Mouse (Mus musculus): ENCODE measurements around the gene Gm11037. TPM values are rescaled to one million over a fixed set of nuclear protein-coding genes. Genes with fewer than 3 reads are reported as not detected.
"Not testable (repeated sequence)": the region's sequence is repeated elsewhere in the genome, so short reads cannot be mapped to it uniquely, and the experiment has no call there.

Gm11037 gene
- polyA plus RNA-seq, 1 experiment, result not detected

DNA sequence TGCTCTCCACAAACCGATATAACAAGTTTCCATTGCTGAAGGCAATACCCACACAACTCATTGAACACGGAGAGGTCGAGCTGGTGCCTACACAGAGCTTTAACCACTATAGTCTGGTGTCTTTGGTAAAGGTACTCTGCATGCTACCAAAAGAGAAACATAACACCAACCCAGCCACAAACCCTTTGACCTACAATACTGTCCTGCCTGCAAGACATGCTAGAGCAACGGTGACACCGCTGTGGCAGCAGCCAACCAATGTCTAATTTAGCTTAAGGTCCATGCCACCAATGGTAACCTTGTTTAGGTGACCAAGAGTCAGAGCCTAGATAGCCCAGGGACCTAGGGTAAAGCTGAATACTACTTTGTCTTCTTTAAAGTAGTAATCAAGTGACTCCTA lies 39.7 kb upstream of the Gm11037 start:
- Histone ChIP-seq H3K27me3 (ENCODE audit: control insufficient read depth, insufficient read depth, low read length, poor library complexity, severe bottlenecking) (no peaks in the 10 kb centered on the region), H3K9ac (ENCODE audit: low read depth, poor library complexity, severe bottlenecking) (no peak overlapping the region), H3K36me3 (ENCODE audit: control insufficient read depth, insufficient read depth, low read length, poor library complexity, severe bottlenecking) (no peaks in the 10 kb centered on the region), H3K4me3 (ENCODE audit: low read depth, low read length) (no peak overlapping the region), H3K4me1 (ENCODE audit: control insufficient read depth, insufficient read depth, low read length) (peaks cover 3% of the 10 kb centered on the region), H3K9me3 (replicated peaks; ENCODE audit: control insufficient read depth, insufficient read depth, low read length, poor library complexity, severe bottlenecking) (no peaks in the 10 kb centered on the region), H3K27ac (ENCODE audit: insufficient read depth, low read length) (no peak overlapping the region)
- TF ChIP-seq CTCF (IDR thresholded peaks at IDR 0.05; ENCODE audit: low read depth, low read length), result no peak
- no peak for TF ChIP-seq EP300 (IDR thresholded peaks at IDR 0.05; ENCODE audit: insufficient read depth, low read depth, low read length)
- TF ChIP-seq POLR2A (IDR thresholded peaks at IDR 0.05; ENCODE audit: insufficient read depth, low read length), result no peak

- H3K4me1 ChIP-seq (ENCODE audit: control insufficient read depth, insufficient read depth, low read length), result peaks cover 3% of the 10 kb centered on the region
- no peak for TF ChIP-seq POLR2A (IDR thresholded peaks at IDR 0.05; ENCODE audit: insufficient read depth, low read length)
- peak; percentile 83 for TF ChIP-seq CTCF (IDR thresholded peaks at IDR 0.05; ENCODE audit: low read depth, low read length)
- TF ChIP-seq EP300 (IDR thresholded peaks at IDR 0.05; ENCODE audit: insufficient read depth, low read depth, low read length), result 0 out of 2 replicates have a peak, but pooled peaks have one; percentile 17
Observed at GRCm38 (mm10) chr2:131094823-131095222, 38.5 kb upstream of the Gm11037 start.

GRCm38 (mm10) chr2:131096101-131096795 lies 37.0 kb upstream of the Gm11037 start:
- Histone ChIP-seq H3K4me3 (ENCODE audit: low read depth, low read length) (peak overlapping the region; percentile 55), H3K27me3 (ENCODE audit: control insufficient read depth, insufficient read depth, low read length, poor library complexity, severe bottlenecking) (no peaks in the 10 kb centered on the region), H3K36me3 (ENCODE audit: control insufficient read depth, insufficient read depth, low read length, poor library complexity, severe bottlenecking) (no peaks in the 10 kb centered on the region), H3K9me3 (replicated peaks; ENCODE audit: control insufficient read depth, insufficient read depth, low read length, poor library complexity, severe bottlenecking) (no peaks in the 10 kb centered on the region), H3K4me1 (ENCODE audit: control insufficient read depth, insufficient read depth, low read length) (peaks cover 3% of the 10 kb centered on the region), H3K27ac (ENCODE audit: insufficient read depth, low read length) (peak overlapping the region; percentile 99), H3K9ac (ENCODE audit: low read depth, poor library complexity, severe bottlenecking) (peak overlapping the region; percentile 63; the same call in 1 of the 2 replicates)
- TF ChIP-seq CTCF (IDR thresholded peaks at IDR 0.05; ENCODE audit: low read depth, low read length) (no peak), EP300 (IDR thresholded peaks at IDR 0.05; ENCODE audit: insufficient read depth, low read depth, low read length) (peak; percentile 86; the same call in 1 of the 2 replicates), POLR2A (IDR thresholded peaks at IDR 0.05; ENCODE audit: insufficient read depth, low read length) (peak; percentile 4)

More at GRCm38 (mm10) chr2:131094823-131095222, 38.5 kb upstream of the Gm11037 start:
- no peak overlapping the region for H3K9ac ChIP-seq (ENCODE audit: low read depth, poor library complexity, severe bottlenecking)
- H3K4me3 ChIP-seq (ENCODE audit: low read depth, low read length), result no peak overlapping the region
- peak overlapping the region; percentile 52; the same call in 1 of the 2 replicates for H3K27ac ChIP-seq (ENCODE audit: insufficient read depth, low read length)
- no peaks in the 10 kb centered on the region for H3K36me3 ChIP-seq (ENCODE audit: control insufficient read depth, insufficient read depth, low read length, poor library complexity, severe bottlenecking)
- H3K27me3 ChIP-seq (ENCODE audit: control insufficient read depth, insufficient read depth, low read length, poor library complexity, severe bottlenecking), result no peaks in the 10 kb centered on the region
- no peaks in the 10 kb centered on the region for H3K9me3 ChIP-seq (replicated peaks; ENCODE audit: control insufficient read depth, insufficient read depth, low read length, poor library complexity, severe bottlenecking)

GRCm38 (mm10) chr2:131097087-131097486 lies 36.2 kb upstream of the Gm11037 start:
- no peaks in the 10 kb centered on the region for H3K36me3 ChIP-seq (ENCODE audit: control insufficient read depth, insufficient read depth, low read length, poor library complexity, severe bottlenecking)
- H3K27ac ChIP-seq (ENCODE audit: insufficient read depth, low read length), result peak overlapping the region; percentile 99
- no peaks in the 10 kb centered on the region for H3K27me3 ChIP-seq (ENCODE audit: control insufficient read depth, insufficient read depth, low read length, poor library complexity, severe bottlenecking)
- peak overlapping the region; percentile 63 for H3K9ac ChIP-seq (ENCODE audit: low read depth, poor library complexity, severe bottlenecking)
- H3K4me1 ChIP-seq (ENCODE audit: control insufficient read depth, insufficient read depth, low read length), result peaks cover 3% of the 10 kb centered on the region
- H3K9me3 ChIP-seq (replicated peaks; ENCODE audit: control insufficient read depth, insufficient read depth, low read length, poor library complexity, severe bottlenecking), result no peaks in the 10 kb centered on the region
- peak overlapping the region; percentile 54 for H3K4me3 ChIP-seq (ENCODE audit: low read depth, low read length)
- TF ChIP-seq POLR2A (IDR thresholded peaks at IDR 0.05; ENCODE audit: insufficient read depth, low read length) (no peak), EP300 (IDR thresholded peaks at IDR 0.05; ENCODE audit: insufficient read depth, low read depth, low read length) (no peak), CTCF (IDR thresholded peaks at IDR 0.05; ENCODE audit: low read depth, low read length) (no peak)

DNA sequence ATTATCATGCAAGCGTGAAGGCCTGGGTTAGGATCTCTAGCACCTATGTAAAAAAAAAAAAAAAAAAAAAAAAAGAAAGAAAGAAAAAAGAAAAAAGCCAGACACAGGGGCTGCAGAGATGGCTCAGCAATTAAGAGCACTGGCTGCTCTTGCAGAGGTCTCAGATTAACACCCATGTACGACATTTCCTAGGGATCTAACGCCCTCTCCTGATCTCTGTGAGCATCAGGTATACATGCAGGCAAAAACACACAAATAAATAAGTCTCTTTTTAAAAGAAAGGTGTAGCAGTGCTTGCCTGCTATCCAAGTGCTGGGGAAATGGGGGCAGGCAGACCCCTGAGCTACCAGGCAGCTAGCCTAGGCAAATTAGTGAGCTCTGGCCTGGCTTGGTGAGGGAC lies 31.8 kb upstream of the Gm11037 start:
- Histone ChIP-seq H3K9me3 (replicated peaks; ENCODE audit: control insufficient read depth, insufficient read depth, low read length, poor library complexity, severe bottlenecking) (no peaks in the 10 kb centered on the region), H3K4me1 (ENCODE audit: control insufficient read depth, insufficient read depth, low read length) (peaks cover 5% of the 10 kb centered on the region), H3K4me3 (ENCODE audit: low read depth, low read length) (no peak overlapping the region), H3K9ac (ENCODE audit: low read depth, poor library complexity, severe bottlenecking) (no peak overlapping the region), H3K36me3 (ENCODE audit: control insufficient read depth, insufficient read depth, low read length, poor library complexity, severe bottlenecking) (no peaks in the 10 kb centered on the region), H3K27me3 (ENCODE audit: control insufficient read depth, insufficient read depth, low read length, poor library complexity, severe bottlenecking) (no peaks in the 10 kb centered on the region), H3K27ac (ENCODE audit: insufficient read depth, low read length) (no peak overlapping the region)
- TF ChIP-seq POLR2A (IDR thresholded peaks at IDR 0.05; ENCODE audit: insufficient read depth, low read length) (no peak), EP300 (IDR thresholded peaks at IDR 0.05; ENCODE audit: insufficient read depth, low read depth, low read length) (no peak), CTCF (IDR thresholded peaks at IDR 0.05; ENCODE audit: low read depth, low read length) (no peak)

DNA sequence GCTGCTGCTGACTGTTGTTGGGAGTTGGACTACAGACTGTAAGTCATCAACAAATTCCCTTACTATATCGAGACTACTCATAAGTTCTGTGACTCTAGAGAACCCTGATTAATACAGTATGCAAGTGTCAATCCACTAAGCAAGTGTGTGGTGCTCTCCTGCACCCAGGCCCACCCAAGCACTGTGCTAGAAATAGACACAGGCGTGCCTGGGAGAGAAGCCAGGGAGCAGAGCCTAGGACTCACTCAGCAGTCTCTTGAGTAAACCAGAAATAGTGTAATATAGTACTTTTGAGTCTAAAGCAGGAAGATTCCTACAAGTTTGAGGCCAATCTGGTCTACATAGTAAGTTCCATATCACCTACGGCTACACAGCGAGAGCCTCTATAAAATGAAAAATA lies 29.3 kb upstream of the Gm11037 start:
- Histone ChIP-seq H3K9ac (ENCODE audit: low read depth, poor library complexity, severe bottlenecking) (no peak overlapping the region), H3K36me3 (ENCODE audit: control insufficient read depth, insufficient read depth, low read length, poor library complexity, severe bottlenecking) (no peaks in the 10 kb centered on the region), H3K27me3 (ENCODE audit: control insufficient read depth, insufficient read depth, low read length, poor library complexity, severe bottlenecking) (no peaks in the 10 kb centered on the region), H3K4me3 (ENCODE audit: low read depth, low read length) (no peak overlapping the region), H3K9me3 (replicated peaks; ENCODE audit: control insufficient read depth, insufficient read depth, low read length, poor library complexity, severe bottlenecking) (no peaks in the 10 kb centered on the region), H3K27ac (ENCODE audit: insufficient read depth, low read length) (no peak overlapping the region), H3K4me1 (ENCODE audit: control insufficient read depth, insufficient read depth, low read length) (peaks cover 4% of the 10 kb centered on the region)
- TF ChIP-seq EP300 (IDR thresholded peaks at IDR 0.05; ENCODE audit: insufficient read depth, low read depth, low read length), result no peak
- TF ChIP-seq POLR2A (IDR thresholded peaks at IDR 0.05; ENCODE audit: insufficient read depth, low read length), result no peak
- no peak for TF ChIP-seq CTCF (IDR thresholded peaks at IDR 0.05; ENCODE audit: low read depth, low read length)

DNA sequence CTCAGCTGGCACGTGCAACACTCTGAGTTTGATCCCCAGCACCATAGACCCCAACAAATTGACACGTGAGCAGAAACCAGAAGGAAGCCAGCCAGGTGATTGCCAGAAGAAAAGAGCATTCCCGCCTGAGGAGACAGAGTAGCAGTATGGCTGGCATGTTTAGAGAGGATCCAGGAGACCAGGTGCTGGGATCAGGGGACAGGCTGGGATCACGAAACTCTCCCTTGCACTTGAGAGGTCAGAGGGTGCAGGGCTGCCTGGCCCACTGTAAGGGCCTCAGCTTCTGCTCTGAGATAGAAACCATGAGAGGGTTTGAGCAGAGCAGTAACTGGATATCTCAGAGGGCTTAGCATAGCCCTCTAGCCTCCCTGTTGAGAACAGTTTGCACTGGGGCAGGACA lies 28.2 kb upstream of the Gm11037 start:
- not testable (repeated sequence) for H3K27me3 ChIP-seq (ENCODE audit: control insufficient read depth, insufficient read depth, low read length, poor library complexity, severe bottlenecking); H3K27ac ChIP-seq (ENCODE audit: insufficient read depth, low read length); H3K4me3 ChIP-seq (ENCODE audit: low read depth, low read length); H3K9me3 ChIP-seq (replicated peaks; ENCODE audit: control insufficient read depth, insufficient read depth, low read length, poor library complexity, severe bottlenecking); H3K36me3 ChIP-seq (ENCODE audit: control insufficient read depth, insufficient read depth, low read length, poor library complexity, severe bottlenecking); H3K9ac ChIP-seq (ENCODE audit: low read depth, poor library complexity, severe bottlenecking); H3K4me1 ChIP-seq (ENCODE audit: control insufficient read depth, insufficient read depth, low read length)
